Mouse (Mus musculus) layer of hippocampus, adult 8-10 months (tissue): ENCODE data around the gene Polh. TPM values are rescaled to one million over a fixed set of nuclear protein-coding genes. Genes with fewer than 3 reads are reported as not detected.

Experiments used
- DNase-seq, 2 experiments: peaks; one replicate each; pipeline ENCODE4 v3.0.0; 2022; ENCODE audit warnings: low spot score in 2 of 2
- total RNA-seq, 4 experiments: library from RNA; stranded (reverse); gene quantifications; 2 replicates each; pipeline ENCODE4 v1.2.4; 2022

Polh gene
- total RNA-seq, 4 experiments from 2014 or later = 6.6 to 7.7 (median 6.9) TPM

GRCm38 (mm10) chr17:46168318-46168717, 34.1 kb downstream of the Polh start:
- no peak for DNase-seq

GRCm38 (mm10) chr17:46167014-46167413, 35.4 kb downstream of the Polh start:
- no peak for DNase-seq

DNA sequence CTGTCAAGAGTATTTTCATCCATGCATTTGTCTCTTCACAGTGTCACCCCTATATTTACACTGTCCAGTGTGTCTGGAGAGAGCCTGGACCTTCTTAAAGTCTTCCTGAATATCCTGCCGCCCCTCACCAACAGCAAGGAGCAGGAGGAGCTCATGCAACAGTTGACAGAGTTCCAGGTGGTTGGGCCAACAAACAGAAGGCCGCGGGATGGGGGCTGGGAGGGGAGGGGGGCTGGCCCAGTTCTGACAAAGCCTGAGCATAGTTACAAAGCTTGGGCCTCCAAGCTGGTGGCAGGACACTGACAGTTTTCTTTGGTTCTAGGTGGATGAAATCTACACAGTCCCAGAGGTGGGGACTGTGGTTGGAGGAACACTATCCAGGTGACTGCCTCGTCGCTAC, 36.2 kb downstream of the Polh start:
- no peak for DNase-seq

DNA sequence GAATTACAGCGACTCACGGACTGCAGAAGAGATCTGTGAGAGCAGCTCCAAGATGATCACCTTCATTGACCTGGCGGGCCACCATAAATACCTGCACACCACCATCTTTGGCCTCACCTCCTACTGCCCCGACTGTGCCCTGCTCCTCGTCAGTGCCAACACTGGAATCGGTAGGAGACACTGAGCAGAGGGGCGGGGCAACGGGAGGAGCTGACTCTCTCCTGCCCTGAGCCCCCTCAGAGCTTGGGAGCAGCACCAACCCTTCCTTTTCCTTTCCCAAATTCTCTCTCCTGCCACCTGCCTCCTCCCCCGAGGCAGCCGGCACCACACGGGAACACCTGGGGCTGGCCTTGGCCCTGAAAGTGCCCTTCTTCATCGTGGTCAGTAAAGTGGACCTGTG, 37.0 kb downstream of the Polh start:
- no peak for DNase-seq

DNA sequence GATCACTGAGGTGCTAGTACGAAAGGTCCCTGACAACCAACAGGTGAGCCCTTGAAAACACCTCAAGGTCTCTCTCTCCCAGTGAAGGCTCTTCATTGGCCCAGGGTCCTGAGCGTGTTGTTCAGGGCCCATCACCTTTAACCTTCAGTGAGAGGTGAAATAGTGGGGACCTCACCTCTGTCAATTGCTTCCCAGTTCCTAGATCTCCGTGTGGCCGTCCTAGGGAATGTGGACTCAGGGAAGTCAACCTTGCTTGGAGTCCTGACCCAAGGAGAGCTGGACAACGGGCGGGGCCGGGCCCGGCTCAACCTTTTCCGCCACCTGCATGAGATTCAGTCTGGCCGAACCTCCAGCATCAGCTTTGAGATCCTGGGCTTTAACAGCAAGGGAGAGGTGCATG, 37.7 kb downstream of the Polh start:
- DNase-seq = no peak

- DNase-seq = no peak
Observed at GRCm38 (mm10) chr17:46164301-46164700, 38.1 kb downstream of the Polh start.

DNA sequence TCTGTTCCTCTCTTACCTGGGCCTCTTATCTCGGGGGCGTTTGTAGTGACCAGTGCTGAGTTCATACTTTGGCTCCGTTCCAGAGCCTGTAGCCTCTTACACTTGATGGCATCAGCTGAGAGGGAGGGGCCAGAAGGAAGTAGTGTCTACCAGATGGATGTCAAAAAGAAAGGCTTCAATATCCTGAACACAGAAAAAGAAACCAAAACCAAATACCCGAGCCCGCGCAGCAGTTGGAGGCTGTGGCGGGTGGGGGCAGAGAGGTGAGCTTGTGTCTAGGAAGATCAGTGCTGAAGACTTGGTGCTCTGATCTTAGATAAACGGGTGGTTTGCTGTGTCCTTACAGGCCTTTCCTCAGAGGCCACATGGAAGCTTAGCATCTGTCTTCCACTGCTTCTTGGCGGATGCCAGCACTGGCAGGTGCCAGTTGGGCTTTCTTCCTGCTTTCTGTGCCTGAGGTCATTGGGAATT, 39.5 kb downstream of the Polh start:
- DNase-seq = no peak

GRCm38 (mm10) chr17:46162551-46162950, 39.9 kb downstream of the Polh start:
- DNase-seq = no peak

GRCm38 (mm10) chr17:46161710-46162109, 40.7 kb downstream of the Polh start:
- DNase-seq = no peak

- no peak for DNase-seq
Observed at GRCm38 (mm10) chr17:46161179-46161578, 41.3 kb downstream of the Polh start.

- DNase-seq = peak; percentile 96 to 99
Observed at GRCm38 (mm10) chr17:46160686-46161085, 41.8 kb downstream of the Polh start, which contains the start of gene Gtpbp2. TSS of gene Gtpbp2 (plus strand) at chr17:46161032.

- DNase-seq = peak; percentile 84 to 87
Observed at GRCm38 (mm10) chr17:46160090-46160662, 42.3 kb downstream of the Polh start.

- no peak for DNase-seq
Observed at GRCm38 (mm10) chr17:46159236-46159635, 43.2 kb downstream of the Polh start.

DNA sequence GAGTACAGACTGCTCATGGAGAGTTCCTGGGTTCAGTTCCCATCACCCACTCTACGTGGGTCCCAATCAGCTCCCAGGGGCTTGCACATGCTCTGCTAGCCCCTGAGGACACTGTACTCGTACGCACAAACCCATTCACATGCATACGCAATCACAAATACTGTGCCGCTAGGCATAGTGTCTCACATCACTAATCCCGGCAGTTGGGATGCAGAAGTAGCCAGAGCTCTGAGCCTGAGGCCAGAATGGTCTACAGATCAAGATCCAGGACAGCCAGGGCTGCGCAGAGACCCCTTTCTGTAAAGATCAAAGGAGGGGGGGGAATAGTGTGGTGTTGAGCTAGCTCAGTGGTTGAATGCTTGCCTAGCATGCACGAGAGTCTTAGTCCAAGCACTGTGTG, 45.3 kb downstream of the Polh start:
- DNase-seq = no peak

- DNase-seq = no peak
Observed at GRCm38 (mm10) chr17:46156680-46157079, 45.8 kb downstream of the Polh start.

GRCm38 (mm10) chr17:46154336-46154735, 48.1 kb downstream of the Polh start:
- no peak for DNase-seq

DNA sequence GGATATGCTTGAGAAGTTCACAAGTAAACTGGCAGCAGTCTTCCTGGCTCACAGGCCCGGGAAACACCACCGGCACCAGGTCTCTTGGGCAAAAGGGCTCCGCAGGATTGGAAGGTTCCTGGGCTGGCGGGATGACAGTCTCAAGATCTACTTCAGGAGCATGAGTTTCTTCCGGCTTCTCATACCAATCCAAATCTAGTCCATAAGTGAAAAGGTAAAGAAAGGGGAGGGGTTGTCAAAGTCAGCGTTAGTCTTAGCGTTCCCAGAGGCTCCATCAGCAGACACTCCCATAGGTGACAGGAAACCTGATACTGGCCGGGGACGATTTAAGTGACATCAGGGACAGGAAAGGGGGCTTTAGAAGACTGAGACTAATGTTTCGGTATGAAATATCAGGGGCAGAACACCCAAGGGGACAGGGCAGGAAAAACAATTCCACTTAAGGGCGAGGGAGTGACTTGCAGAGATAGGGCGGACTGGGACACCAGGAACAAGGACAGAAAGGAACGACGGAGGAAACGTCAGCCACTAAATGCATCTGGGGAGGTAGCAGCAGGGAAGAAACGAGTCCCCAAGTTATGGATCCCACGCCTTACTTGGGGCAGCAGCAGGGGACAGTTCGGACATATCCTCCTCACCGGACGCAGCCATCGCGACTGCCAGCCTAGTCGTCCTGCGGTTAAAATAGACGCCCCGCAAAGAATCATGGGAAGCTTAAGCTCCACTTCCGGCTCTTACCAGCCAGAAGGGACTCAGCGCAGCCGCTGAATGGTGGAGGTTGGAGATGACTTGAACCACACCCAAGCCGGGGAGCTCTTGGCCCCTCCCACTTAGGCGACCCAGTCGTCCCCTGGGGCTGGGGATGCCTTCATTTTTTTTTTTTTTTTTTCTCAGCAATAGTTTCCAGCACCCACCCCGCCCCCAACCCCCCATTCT, 49.3 kb downstream of the Polh start, which contains the start of gene Mad2l1bp:
Mad2l1bp (minus strand) TSS at position 707 of the 936 bp plus-strand sequence.
- DNase-seq = peak; percentile 84

DNA sequence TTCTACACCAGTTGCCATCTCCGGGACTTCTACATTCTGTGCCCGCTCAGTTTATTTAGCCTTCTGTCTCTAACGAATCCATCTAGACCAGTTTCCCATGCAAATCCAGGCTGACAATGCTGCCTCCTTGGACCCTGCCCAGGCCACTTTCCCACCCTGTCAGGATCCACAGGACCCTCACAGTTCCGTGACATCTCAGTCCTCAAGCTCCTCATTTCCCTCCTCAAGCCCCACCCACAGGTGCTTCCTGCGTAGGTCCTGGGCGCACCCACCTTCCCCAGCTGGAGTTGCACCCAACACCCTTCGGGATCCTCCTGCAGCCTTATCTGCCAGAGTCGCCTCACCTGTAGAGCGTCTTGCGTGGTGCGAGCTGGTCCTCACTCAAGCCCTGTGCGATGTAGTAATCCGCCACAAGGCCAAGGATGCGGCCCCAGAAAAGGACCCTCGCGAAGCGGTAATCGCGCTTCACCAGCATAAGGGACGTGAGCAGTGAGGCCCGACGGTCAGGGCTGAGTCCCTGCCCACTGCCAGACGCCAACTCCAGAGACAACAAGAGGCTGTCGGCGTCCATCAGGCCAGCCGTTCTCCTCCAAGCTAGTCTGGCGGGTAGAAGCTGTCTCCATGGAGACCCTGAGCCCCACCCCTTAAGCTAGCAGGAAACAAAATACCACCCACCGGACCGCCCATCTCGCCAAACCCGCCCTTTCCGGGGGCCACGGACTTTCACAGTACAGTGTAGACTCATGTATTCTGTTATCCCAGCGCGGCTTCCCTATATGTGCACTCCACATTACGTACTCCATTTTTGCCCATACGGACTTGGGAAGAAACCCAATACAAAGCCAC, 58.6 kb downstream of the Polh start, which contains the start of gene Rsph9:
Rsph9 (minus strand) TSS at position 639 of the 846 bp plus-strand sequence.
- peak; percentile 79 to 82 for DNase-seq

DNA sequence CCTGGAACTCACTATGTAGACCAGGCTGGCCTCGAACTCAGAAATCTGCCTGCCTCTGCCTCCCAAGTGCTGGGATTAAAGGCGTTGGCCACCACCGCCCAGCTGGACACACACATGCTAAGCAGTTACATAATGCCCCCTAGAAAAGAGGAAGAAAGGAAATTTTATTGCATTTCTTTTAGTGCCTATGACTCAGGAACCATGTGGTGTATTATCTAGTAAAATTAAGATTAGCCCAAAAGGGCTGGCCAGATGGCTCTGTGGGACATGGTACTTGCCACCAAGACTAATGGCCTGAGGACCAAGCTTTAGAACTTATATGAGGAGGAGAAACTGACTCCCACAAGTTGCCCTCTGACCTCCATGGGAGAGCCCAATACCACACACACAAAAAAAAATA, 62.6 kb downstream of the Polh start:
- no peak for DNase-seq

- no peak for DNase-seq
Observed at GRCm38 (mm10) chr17:46138563-46139236, 63.7 kb downstream of the Polh start.

DNA sequence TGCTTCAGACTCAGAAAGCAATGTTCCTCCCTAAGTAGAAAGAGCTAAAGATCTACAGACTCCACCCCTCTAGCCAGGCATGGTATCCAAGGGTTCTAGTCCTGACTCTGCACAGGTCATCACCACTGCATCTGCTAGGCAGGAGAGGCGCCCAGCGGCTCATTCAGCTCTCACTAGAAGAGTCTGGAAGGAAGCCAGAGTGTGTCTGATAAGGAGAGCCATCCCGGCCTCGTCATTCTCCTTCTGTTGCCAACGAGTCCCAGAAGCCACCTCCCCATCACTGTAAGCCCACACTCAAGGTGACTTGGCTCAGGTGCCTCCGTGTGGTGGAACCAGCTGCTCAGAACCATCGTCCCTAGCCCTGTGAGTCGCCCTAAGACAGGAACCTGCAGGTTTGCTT, 69.6 kb downstream of the Polh start:
- no peak for DNase-seq
